Mouse (Mus musculus): ENCODE data around the gene Gm19935. TPM values are rescaled to one million over a fixed set of nuclear protein-coding genes. Genes with fewer than 3 reads are reported as not detected.

Gm19935 gene
- polyA plus RNA-seq, 1 experiment = 4.1 TPM

DNA sequence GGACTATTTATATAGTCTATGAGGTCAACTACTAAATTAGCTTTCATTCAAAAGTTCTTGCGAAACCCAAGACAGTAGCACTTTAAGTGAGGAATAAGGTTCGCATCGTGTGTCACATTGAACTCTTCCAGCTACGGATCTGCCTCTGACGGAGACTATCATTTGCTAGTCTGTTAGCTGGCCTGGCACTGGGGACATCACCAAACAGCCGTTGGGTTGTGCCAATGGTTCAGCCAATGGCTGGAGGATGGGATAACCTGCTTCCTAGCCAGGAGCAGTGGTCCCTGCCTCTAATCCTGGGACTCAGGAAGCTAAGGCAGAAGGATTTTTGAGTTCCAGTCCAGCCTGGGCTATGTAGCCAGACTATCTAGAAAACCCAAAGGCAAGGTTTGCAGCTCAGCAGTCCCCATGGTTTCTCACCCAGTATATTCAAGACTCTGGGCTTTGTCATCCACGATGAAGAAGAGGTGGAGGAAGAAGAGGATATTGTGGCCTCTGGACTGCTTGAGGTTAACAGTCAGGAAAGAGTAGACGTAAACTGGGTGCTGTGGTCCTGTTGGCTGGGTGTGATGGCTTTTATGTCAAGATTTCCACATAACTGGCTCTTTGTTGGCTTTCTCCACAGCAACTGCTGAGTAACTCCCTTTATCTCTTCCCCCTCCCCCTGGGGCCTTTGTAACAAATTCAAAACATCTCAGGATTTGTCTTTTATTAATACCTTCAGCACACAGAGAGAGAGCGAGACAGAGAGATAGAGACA, 2.5 kb upstream of the Gm19935 start:
- no peak for TF ChIP-seq CTCF (IDR thresholded peaks at IDR 0.05; ENCODE audit: extremely low read depth, insufficient read depth, low read length)
- TF ChIP-seq POLR2A (IDR thresholded peaks at IDR 0.05; ENCODE audit: extremely low read depth, insufficient read depth, low read length) = no peak
- Histone ChIP-seq H3K4me3 (ENCODE audit: insufficient read depth, low read length) (no peak overlapping the region), H3K4me1 (ENCODE audit: control insufficient read depth, insufficient read depth, low read length) (no peaks in the 10 kb centered on the region), H3K27ac (ENCODE audit: insufficient read depth, low read length) (no peak overlapping the region)

DNA sequence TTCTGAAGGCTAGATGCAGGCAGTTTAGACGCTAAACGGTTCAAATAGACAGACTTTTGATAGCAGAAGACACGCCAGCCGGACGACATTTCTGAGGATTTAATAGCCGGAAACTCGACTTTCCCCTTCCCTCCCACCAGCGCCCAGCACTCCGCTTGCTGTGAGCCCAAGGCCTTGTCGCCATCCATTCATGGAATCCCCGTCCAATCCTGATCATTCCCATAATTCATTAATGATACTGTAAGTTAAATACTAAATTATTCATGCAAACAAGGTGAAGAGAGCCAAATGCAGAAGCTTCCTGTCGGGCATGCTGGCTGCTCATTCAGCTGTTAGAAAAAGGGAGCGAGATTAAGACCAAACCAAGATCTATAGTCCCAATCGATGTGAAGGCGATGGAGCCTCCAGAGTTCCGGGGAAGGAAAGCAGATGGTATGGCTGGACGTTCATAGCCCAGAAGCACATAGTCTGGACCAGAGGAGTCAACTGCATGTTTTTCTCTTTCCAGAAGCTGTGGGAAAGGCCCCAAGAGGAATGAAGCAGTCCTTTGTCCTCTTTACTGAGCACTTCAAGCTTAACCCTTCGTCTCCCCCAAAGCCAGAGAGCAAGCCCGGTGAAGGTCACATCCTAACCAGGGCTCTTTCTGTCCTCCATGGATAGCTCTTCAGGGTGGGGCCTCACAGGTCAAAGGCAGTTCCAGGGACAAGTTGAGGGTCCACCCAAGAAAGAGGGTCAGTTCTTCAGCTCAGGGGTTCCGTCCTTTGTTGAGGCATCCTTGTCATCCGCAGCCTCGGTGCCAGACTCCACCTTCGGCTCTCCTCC, 921 bp downstream of the Gm19935 start:
- Histone ChIP-seq H3K27ac (ENCODE audit: insufficient read depth, low read length) (no peak overlapping the region), H3K4me1 (ENCODE audit: control insufficient read depth, insufficient read depth, low read length) (no peaks in the 10 kb centered on the region), H3K4me3 (ENCODE audit: insufficient read depth, low read length) (no peak overlapping the region)
- TF ChIP-seq POLR2A (IDR thresholded peaks at IDR 0.05; ENCODE audit: extremely low read depth, insufficient read depth, low read length) = no peak
- TF ChIP-seq CTCF (IDR thresholded peaks at IDR 0.05; ENCODE audit: extremely low read depth, insufficient read depth, low read length) = no peak

DNA sequence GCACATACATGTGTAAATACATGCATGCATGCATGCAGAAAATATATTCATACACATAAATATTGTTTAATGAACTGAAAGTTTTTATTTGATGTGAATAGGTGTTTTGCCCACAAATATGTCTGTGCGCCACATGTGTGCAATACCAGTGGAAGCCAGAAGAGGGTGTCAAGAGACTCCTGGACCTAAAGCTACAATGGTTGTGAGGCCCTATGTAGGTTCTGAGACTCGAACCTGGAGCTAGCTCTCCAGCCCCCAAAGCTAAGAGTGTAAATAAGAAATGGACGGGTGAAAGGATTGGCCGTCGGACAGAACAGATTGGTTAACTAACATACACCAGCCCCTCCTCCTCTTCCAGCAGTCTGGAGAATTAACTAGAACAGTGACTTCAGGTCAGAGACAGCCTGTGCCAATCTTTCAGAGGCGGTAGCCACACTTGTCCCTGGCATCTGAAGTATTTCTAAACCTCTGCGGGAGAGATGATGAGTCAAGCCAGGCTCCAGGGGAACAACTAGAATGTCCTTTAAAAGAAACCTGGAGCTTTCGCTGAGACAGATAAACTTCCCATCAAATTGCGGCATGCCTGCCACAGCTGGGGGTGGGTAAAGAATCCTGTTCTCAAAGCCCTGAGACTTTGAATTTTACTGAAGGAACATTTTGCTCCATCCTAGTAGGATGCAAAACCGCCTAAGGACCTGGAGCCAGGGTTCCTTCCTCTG, 3.4 kb downstream of the Gm19935 start:
- no peaks in the 10 kb centered on the region for H3K4me1 ChIP-seq (ENCODE audit: control insufficient read depth, insufficient read depth, low read length)
- TF ChIP-seq POLR2A (IDR thresholded peaks at IDR 0.05; ENCODE audit: extremely low read depth, insufficient read depth, low read length) = no peak
- TF ChIP-seq CTCF (IDR thresholded peaks at IDR 0.05; ENCODE audit: extremely low read depth, insufficient read depth, low read length) = 0 out of 2 replicates have a peak, but pooled peaks have one; percentile 18
- H3K27ac ChIP-seq (ENCODE audit: insufficient read depth, low read length) = no peak overlapping the region
- no peak overlapping the region for H3K4me3 ChIP-seq (ENCODE audit: insufficient read depth, low read length)

DNA sequence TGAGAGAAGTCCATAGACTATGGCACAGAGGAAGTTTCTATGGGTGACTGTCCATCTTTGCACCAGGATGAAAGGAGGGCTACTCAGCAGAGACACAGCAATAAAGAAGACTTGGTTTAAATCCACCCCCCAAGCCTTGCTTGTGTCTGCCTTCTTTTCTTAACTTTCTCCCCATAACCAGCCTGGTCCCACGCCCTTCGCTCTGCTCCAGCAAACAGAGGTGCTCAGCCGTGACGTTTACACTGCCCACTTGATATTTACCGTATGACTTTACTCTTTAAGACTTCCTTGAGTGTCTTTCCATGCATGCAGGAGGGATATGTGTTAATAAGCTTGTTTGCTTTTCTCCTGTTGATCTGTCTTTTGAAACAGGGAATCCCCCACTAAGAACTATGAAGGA, 17.7 kb downstream of the Gm19935 start:
- Histone ChIP-seq H3K4me3 (ENCODE audit: insufficient read depth, low read length) (no peak overlapping the region), H3K4me1 (ENCODE audit: control insufficient read depth, insufficient read depth, low read length) (peaks cover 2% of the 10 kb centered on the region; the same call in 1 of the 2 replicates), H3K27ac (ENCODE audit: insufficient read depth, low read length) (no peak overlapping the region)
- TF ChIP-seq POLR2A (IDR thresholded peaks at IDR 0.05; ENCODE audit: extremely low read depth, insufficient read depth, low read length) = no peak
- no peak for TF ChIP-seq CTCF (IDR thresholded peaks at IDR 0.05; ENCODE audit: extremely low read depth, insufficient read depth, low read length)

DNA sequence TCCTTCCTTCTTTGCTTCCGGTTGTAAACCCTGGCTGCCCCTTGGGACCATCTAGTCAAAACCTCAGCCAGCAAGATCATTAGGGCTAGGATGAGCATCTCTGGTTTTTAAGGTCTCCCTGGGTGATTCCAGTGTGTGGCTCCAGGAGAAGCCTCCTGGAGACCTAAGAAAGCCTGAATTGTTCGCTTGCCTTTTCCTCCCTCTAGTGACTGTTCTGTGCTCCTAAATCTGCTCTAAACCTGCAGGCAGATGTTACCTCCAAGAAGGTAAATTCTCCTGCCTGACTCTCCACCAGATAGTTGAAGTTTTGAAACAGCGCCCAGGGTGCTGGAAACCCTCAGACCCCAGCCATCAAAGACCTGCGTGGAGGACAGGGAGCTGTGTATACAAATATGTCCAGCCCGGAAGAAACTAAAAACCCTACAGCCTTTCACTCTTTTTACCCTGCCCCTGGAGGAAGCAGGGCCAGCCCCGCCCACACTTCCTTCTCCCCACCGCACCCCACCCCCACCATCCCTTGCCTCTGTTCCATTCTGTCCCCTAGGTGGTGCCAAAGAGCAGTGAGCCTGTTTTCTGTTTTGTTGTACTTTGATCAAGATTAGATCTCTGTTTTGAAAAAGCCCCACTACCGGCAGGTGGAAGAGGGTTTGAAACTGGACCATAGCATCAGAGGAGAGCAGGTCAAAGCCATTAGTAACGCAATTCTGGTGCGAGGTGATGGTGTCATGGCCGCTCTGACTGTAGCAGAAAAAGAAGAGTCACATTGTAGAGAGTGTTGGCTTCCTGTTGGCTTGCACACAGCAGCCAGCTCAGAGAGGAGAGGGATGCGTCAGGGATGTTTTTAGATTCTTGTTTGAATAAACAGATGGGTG, 22.0 kb downstream of the Gm19935 start:
- Histone ChIP-seq H3K27ac (ENCODE audit: insufficient read depth, low read length) (no peak overlapping the region), H3K4me1 (ENCODE audit: control insufficient read depth, insufficient read depth, low read length) (peaks cover 2% of the 10 kb centered on the region; the same call in 1 of the 2 replicates), H3K4me3 (ENCODE audit: insufficient read depth, low read length) (peak overlapping the region; percentile 19)
- TF ChIP-seq CTCF (IDR thresholded peaks at IDR 0.05; ENCODE audit: extremely low read depth, insufficient read depth, low read length) = peak; percentile 54
- no peak for TF ChIP-seq POLR2A (IDR thresholded peaks at IDR 0.05; ENCODE audit: extremely low read depth, insufficient read depth, low read length)

DNA sequence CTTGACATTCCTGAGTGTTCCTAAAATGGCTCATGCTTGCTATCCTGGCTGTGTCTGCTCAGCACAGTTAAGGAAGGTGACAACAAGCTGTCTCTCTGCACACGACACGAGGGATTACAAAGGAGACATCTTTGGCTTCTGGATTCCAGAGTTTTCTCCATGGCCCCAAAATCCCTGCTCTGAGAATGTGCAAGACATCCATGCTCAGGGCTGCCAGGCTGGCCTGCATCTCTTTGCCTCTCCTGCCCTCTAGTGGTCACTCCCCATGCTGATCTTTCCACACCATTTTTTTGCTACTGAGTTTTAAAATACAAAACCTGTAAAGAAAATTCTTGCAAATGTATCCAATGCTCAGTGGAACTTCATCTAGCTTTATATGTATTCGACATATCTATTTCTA, 23.5 kb downstream of the Gm19935 start:
- peaks cover 2% of the 10 kb centered on the region; the same call in 1 of the 2 replicates for H3K4me1 ChIP-seq (ENCODE audit: control insufficient read depth, insufficient read depth, low read length)
- no peak overlapping the region for H3K4me3 ChIP-seq (ENCODE audit: insufficient read depth, low read length)
- TF ChIP-seq POLR2A (IDR thresholded peaks at IDR 0.05; ENCODE audit: extremely low read depth, insufficient read depth, low read length) (no peak), CTCF (IDR thresholded peaks at IDR 0.05; ENCODE audit: extremely low read depth, insufficient read depth, low read length) (peak; percentile 97)
- H3K27ac ChIP-seq (ENCODE audit: insufficient read depth, low read length) = no peak overlapping the region

DNA sequence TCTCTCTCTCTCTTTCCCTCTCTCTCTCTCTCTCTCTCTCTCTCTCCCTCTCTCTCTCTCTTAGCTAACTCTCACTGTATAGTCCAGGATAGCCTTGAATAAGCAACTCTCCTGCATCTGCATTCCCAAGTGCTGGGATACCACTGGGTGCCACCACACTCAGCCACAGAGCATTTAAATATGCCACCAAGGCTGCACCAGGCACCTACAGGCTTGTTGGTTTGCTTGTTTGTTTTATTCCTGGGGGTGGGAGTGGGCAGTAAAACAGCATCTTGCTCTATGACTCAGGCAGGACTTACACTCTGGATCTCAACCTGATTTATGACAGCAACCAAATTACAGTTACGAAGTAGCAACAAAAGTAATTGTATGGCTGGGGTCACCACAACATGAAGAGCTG, 25.6 kb downstream of the Gm19935 start:
- Histone ChIP-seq H3K4me3 (ENCODE audit: insufficient read depth, low read length) (no peak overlapping the region), H3K27ac (ENCODE audit: insufficient read depth, low read length) (no peak overlapping the region), H3K4me1 (ENCODE audit: control insufficient read depth, insufficient read depth, low read length) (peaks cover 2% of the 10 kb centered on the region; the same call in 1 of the 2 replicates)
- TF ChIP-seq CTCF (IDR thresholded peaks at IDR 0.05; ENCODE audit: extremely low read depth, insufficient read depth, low read length) (no peak), POLR2A (IDR thresholded peaks at IDR 0.05; ENCODE audit: extremely low read depth, insufficient read depth, low read length) (no peak)

DNA sequence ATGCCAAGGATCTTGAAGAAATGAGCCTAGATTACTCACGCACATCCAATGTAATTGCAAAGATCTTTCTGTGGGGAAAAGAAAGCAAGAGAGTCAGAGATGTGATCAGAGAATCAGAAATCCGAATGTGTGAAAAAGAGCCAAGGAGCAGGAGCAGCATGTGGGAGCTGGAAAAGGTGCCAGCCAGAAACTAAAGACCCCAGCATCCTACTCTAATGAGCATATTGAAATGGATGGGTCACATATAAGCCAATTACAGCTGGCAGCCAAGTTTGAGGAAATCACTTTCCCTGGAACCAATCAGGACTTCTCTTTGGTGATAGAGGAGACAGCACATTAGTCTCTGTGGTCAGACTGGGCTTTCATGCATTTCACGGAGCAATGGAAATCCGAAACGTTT, 47.4 kb downstream of the Gm19935 start:
- Histone ChIP-seq H3K4me3 (ENCODE audit: insufficient read depth, low read length) (no peak overlapping the region), H3K4me1 (ENCODE audit: control insufficient read depth, insufficient read depth, low read length) (no peaks in the 10 kb centered on the region), H3K27ac (ENCODE audit: insufficient read depth, low read length) (no peak overlapping the region)
- TF ChIP-seq CTCF (IDR thresholded peaks at IDR 0.05; ENCODE audit: extremely low read depth, insufficient read depth, low read length) = no peak
- TF ChIP-seq POLR2A (IDR thresholded peaks at IDR 0.05; ENCODE audit: extremely low read depth, insufficient read depth, low read length) = no peak

Other genes starting within 250 kb of the Gm19935 start
- 291 and 305 TPM in 2 replicates for gene Chd9, start 11.0 kb upstream of the Gm19935 start, polyA plus RNA-seq (2012; rRNA removed)